Mouse (Mus musculus) C2C12 (cell line): ENCODE results near the gene Usp7. TPM values are rescaled to one million over a fixed set of nuclear protein-coding genes. Genes with fewer than 3 reads are reported as not detected.

Source experiments
- H3K27me3 ChIP-seq: one replicate; pipeline ENCODE4 v1.6.1; 2011; ENCODE audit not compliant: control insufficient read depth, insufficient read depth, insufficient read length
- H3K36me3 ChIP-seq: one replicate; pipeline ENCODE4 v1.6.1; 2011; ENCODE audit not compliant: control insufficient read depth, insufficient read depth
- H3K4me3 ChIP-seq: one replicate; pipeline ENCODE4 v1.5.1; 2011; ENCODE audit warnings: mild to moderate bottlenecking, control low read depth; ENCODE audit not compliant: poor library complexity, insufficient read depth, severe bottlenecking
- H3K79me2 ChIP-seq: one replicate; pipeline ENCODE4 v1.6.1; 2011; ENCODE audit not compliant: control insufficient read depth, insufficient read depth
- H3K79me3 ChIP-seq: one replicate; pipeline ENCODE4 v1.6.1; 2011; ENCODE audit warnings: low read depth, control low read depth
- H3ac ChIP-seq: one replicate; pipeline ENCODE3; 2011; ENCODE audit warnings: low read depth; ENCODE audit not compliant: control insufficient read depth, insufficient read length
- CEBPB ChIP-seq: IDR thresholded peaks from one replicate; pipeline ENCODE4 v1.6.1; 2011; ENCODE audit warnings: low read depth, mild to moderate bottlenecking, control low read depth, moderate library complexity
- CTCF ChIP-seq: IDR thresholded peaks from one replicate; pipeline ENCODE4 v1.5.1; 2011; ENCODE audit not compliant: control insufficient read depth, insufficient read depth, insufficient read length
- FOSL1 ChIP-seq: IDR thresholded peaks from one replicate; pipeline ENCODE4 v1.8.0; 2011; ENCODE audit warnings: mild to moderate bottlenecking, low read length; ENCODE audit not compliant: poor library complexity, insufficient read depth, severe bottlenecking
- MAX ChIP-seq: IDR thresholded peaks from one replicate; pipeline ENCODE4 v1.6.1; 2011; ENCODE audit warnings: mild to moderate bottlenecking, control low read depth
- MYOD1 ChIP-seq: IDR thresholded peaks from one replicate; pipeline ENCODE4 v1.6.1; 2011; ENCODE audit warnings: low read depth; ENCODE audit not compliant: control insufficient read depth, insufficient read length
- MYOG ChIP-seq: IDR thresholded peaks from one replicate; pipeline ENCODE4 v1.6.1; 2011; ENCODE audit not compliant: control insufficient read depth, insufficient read length; ENCODE audit errors: extremely low read depth
- USF1 ChIP-seq: IDR thresholded peaks from one replicate; pipeline ENCODE4 v1.6.1; 2011; ENCODE audit warnings: low read depth, mild to moderate bottlenecking, control low read depth, moderate library complexity
- polyA plus RNA-seq: library from polyadenylated mRNA; unstranded; fragments of >200 nt; fragmentation: generic; extraction: Trizol; gene quantifications from one replicate; pipeline ENCODE4 v1.2.1, GENCODE M21; 2012; ENCODE audit warnings: missing spikeins

Usp7 gene
- polyA plus RNA-seq, 1 experiment = 28.2 TPM

DNA sequence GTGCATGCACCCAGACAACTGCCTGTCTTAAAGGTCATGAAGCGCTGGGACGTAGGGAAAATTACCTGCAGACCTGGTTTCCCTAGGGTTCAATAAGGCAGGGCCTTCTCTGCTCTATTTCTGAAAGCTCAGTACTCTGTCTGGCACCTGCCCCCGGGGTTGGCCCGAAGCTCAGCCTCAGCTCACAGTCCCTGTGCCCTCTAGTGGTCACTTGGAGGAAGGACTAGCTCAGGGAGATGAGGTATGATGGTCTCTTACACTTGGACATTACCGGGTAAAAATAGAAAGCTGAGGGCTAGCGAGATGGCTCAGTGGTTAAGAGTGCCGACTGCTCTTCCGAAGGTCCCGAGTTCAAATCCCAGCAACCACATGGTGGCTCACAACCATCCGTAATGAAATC lies 23.0 kb downstream of the Usp7 start:
- Histone ChIP-seq H3ac (no peak overlapping the region), H3K79me3 (no peaks in the 10 kb centered on the region), H3K27me3 (no peaks in the 10 kb centered on the region), H3K79me2 (no peaks in the 10 kb centered on the region), H3K36me3 (no peaks in the 10 kb centered on the region), H3K4me3 (no peak overlapping the region)
- no peak for TF ChIP-seq CEBPB
- no peak for TF ChIP-seq USF1
- no peak for TF ChIP-seq MAX
- TF ChIP-seq CTCF = peak; percentile 65
- no peak for TF ChIP-seq MYOG

DNA sequence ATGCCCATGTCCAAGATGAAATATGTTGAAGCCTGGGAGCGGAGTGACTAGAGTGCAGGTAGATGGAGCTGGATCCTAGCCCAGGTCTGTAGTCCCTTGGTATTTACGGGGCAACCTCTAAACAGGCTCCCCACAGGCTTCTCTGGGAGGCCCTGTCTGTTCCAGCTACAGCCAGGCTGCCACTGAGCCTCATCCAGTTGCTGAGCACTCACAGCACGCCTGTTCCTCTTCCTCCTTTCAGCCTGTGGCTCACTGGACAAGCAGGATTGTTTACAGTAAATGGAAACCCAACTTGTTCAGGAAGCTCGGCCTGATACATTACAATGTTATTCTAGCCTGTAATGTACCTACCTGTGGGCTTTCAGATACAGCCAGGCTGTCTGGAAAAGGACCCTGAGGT lies 23.5 kb downstream of the Usp7 start:
- Histone ChIP-seq H3ac (no peak overlapping the region), H3K27me3 (no peaks in the 10 kb centered on the region), H3K36me3 (no peaks in the 10 kb centered on the region), H3K79me3 (no peaks in the 10 kb centered on the region), H3K79me2 (no peaks in the 10 kb centered on the region), H3K4me3 (no peak overlapping the region)
- TF ChIP-seq MYOG = no peak
- no peak for TF ChIP-seq CEBPB
- no peak for TF ChIP-seq MAX
- no peak for TF ChIP-seq FOSL1
- TF ChIP-seq CTCF = no peak
- TF ChIP-seq MYOD1 = no peak
- TF ChIP-seq USF1 = no peak

DNA sequence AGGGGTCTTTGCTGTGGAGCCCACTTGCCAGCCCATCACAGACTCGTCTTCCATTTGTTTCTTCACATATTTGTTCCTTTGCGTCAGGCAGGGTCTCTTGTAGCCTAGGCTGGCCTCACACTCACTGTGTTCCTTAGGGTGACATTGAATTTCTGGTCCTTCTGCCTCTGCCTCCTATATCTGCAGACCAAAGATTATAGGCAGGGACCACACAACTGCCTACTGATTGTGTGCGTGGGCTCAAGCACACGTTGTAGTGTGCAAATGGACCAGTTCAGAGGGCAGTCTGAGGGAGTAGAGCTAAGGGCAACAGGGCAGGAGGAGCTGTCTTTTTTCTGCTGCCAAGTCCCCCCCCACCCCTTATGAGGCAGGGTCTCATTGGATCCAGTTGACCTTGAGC lies 24.0 kb downstream of the Usp7 start:
- H3K36me3 ChIP-seq = no peaks in the 10 kb centered on the region
- H3K4me3 ChIP-seq = no peak overlapping the region
- no peaks in the 10 kb centered on the region for H3K79me2 ChIP-seq
- no peak for TF ChIP-seq MYOG
- TF ChIP-seq MAX = no peak
- TF ChIP-seq FOSL1 = no peak
- no peak for TF ChIP-seq CEBPB
- TF ChIP-seq USF1 = no peak
- TF ChIP-seq CTCF = no peak
- no peak for TF ChIP-seq MYOD1
- H3K27me3 ChIP-seq = no peaks in the 10 kb centered on the region
- no peaks in the 10 kb centered on the region for H3K79me3 ChIP-seq
- no peak overlapping the region for H3ac ChIP-seq

DNA sequence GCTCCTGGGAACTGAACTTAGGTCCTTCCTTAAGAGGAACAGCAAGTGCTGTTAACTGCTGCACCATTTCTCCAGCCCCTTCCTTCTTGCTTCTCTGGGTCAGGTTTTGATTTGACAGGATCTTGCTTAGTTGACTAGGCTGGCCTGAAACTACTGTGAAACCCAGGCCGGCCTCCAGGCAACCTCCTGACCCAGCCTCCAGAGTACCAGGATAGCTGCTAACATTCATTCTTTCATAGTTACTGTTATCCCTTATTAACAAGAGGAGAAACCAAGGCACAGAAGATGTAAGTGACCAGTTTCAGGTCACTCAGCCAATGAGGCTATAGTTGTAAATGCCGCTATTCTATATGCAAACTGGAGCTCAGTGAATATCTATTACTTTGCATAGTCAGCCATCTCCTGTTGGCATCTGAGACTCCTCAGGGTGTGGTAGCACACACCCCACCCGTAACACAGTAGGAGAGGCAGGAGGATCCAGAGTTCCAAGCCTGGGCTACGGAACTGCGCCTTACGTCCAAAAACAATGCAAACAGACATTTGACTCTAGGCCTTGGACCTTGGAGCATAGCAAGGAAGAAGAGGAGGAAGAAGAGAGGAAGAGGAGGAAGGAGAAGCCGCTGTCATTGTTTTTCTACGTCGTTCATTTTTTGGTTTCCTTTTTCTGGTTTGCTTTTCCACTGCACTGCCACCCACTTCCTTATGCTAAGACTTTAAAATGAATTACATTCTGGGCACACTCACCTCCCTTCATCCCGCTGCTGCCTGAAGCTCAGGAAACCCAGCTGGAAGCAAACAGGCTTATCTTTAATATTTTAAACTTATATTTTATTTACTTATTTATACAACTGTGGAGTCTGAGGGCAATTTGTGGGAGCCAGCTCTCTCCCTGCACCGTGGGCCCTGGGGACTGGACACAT lies 24.7 kb downstream of the Usp7 start:
- Histone ChIP-seq H3ac (no peak overlapping the region), H3K79me2 (no peaks in the 10 kb centered on the region), H3K79me3 (no peaks in the 10 kb centered on the region), H3K36me3 (no peaks in the 10 kb centered on the region), H3K4me3 (no peak overlapping the region), H3K27me3 (no peaks in the 10 kb centered on the region)
- TF ChIP-seq MYOD1 (no peak), USF1 (no peak), MAX (no peak), FOSL1 (no peak), MYOG (no peak), CEBPB (no peak)

DNA sequence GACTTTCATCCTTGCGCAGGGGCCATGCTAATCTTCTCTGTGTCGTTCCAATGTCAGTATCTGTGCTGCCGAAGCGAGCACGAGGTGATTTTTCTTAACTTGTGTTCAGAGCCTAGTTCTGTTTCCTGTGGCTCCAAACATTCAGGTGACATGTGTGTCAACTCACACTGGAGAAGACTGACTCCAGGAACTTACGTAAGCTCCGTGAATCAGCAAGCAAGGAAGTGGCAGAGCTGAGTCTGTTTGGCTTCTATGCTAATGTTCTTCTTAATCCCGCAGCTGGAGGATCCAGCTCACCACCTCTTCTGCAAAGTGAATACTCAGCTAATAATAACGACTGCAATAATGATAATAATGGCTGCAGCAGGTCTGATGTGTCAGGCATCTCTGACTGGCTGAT lies 25.9 kb downstream of the Usp7 start:
- Histone ChIP-seq H3K79me2 (no peaks in the 10 kb centered on the region), H3K4me3 (no peak overlapping the region)

More for the DNA sequence above, 25.9 kb downstream of the Usp7 start:
- TF ChIP-seq MYOG (no peak), USF1 (no peak), MYOD1 (no peak), CEBPB (no peak), CTCF (no peak), FOSL1 (no peak), MAX (no peak)
- H3ac ChIP-seq = no peak overlapping the region
- no peaks in the 10 kb centered on the region for H3K36me3 ChIP-seq
- H3K27me3 ChIP-seq = no peaks in the 10 kb centered on the region
- no peaks in the 10 kb centered on the region for H3K79me3 ChIP-seq
